Mouse (Mus musculus): ENCODE data around the gene Slc16a13. TPM values are rescaled to one million over a fixed set of nuclear protein-coding genes. Genes with fewer than 3 reads are reported as not detected.

Gene Slc16a13
- polyA plus RNA-seq, 1 experiment from 2014 or later, result 12.7 TPM

- no peak for ATAC-seq
- no peaks in the 10 kb centered on the region for H3K9me3 ChIP-seq (replicated peaks; ENCODE audit: control insufficient read depth, low read length, poor library complexity, severe bottlenecking)
- peaks cover 13% of the 10 kb centered on the region for H3K36me3 ChIP-seq (ENCODE audit: control insufficient read depth, insufficient read depth, low read length)
- WGBS, result 57% methylated on average over 5 of the region's 5 CpGs
- H3K9ac ChIP-seq (ENCODE audit: low read depth, low read length), result no peak overlapping the region
- H3K4me3 ChIP-seq (ENCODE audit: low read depth, low read length), result no peak overlapping the region
- no peak overlapping the region for H3K27ac ChIP-seq (ENCODE audit: low read length)
- no peak overlapping the region for H3K4me2 ChIP-seq (ENCODE audit: low read length)
- H3K27me3 ChIP-seq (ENCODE audit: control insufficient read depth, insufficient read depth, low read depth, low read length), result peaks cover 13% of the 10 kb centered on the region
- peaks cover 28% of the 10 kb centered on the region for H3K4me1 ChIP-seq (ENCODE audit: control insufficient read depth, insufficient read depth, low read length)
These were observed 13.2 kb upstream of the Slc16a13 start for GRCm38 (mm10) chr11:70234037-70234436.

DNA sequence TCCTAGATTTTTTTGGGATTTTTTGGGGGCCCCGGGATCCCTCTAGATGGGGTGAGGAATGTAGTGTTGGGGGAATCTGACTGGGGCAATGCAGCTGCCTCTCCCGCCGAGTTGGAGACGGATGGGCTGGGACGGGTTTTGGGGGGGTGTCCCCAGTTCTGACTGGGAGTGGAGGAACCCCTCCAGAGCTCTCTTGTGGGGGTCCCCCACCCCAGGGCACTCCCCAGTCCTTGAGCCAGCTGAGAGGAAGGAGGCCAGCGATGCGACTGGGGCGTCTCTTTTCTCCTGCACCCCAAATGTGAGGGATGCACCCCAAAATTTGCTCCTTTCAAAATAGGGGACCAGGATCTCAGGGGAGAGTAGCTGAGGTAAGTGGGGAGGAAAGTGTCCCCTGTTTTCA lies 12.2 kb upstream of the Slc16a13 start:
- Histone ChIP-seq H3K9ac (ENCODE audit: low read depth, low read length) (peak overlapping the region; percentile 63), H3K36me3 (ENCODE audit: control insufficient read depth, insufficient read depth, low read length) (peaks cover 13% of the 10 kb centered on the region), H3K27ac (ENCODE audit: low read length) (no peak overlapping the region), H3K27me3 (ENCODE audit: control insufficient read depth, insufficient read depth, low read depth, low read length) (peaks cover 21% of the 10 kb centered on the region), H3K4me2 (ENCODE audit: low read length) (peak overlapping the region; percentile 54), H3K4me3 (ENCODE audit: low read depth, low read length) (peak overlapping the region; percentile 34), H3K9me3 (replicated peaks; ENCODE audit: control insufficient read depth, low read length, poor library complexity, severe bottlenecking) (no peaks in the 10 kb centered on the region), H3K4me1 (ENCODE audit: control insufficient read depth, insufficient read depth, low read length) (peaks cover 21% of the 10 kb centered on the region)
- no peak for ATAC-seq
- WGBS, result 39% methylated on average over 8 of the region's 8 CpGs

GRCm38 (mm10) chr11:70232546-70232945 lies 11.7 kb upstream of the Slc16a13 start:
- ATAC-seq, result no peak
- peaks cover 26% of the 10 kb centered on the region for H3K27me3 ChIP-seq (ENCODE audit: control insufficient read depth, insufficient read depth, low read depth, low read length)
- H3K9ac ChIP-seq (ENCODE audit: low read depth, low read length), result peak overlapping the region; percentile 63
- no peaks in the 10 kb centered on the region for H3K9me3 ChIP-seq (replicated peaks; ENCODE audit: control insufficient read depth, low read length, poor library complexity, severe bottlenecking)
- H3K36me3 ChIP-seq (ENCODE audit: control insufficient read depth, insufficient read depth, low read length), result peaks cover 13% of the 10 kb centered on the region
- H3K4me1 ChIP-seq (ENCODE audit: control insufficient read depth, insufficient read depth, low read length), result peaks cover 21% of the 10 kb centered on the region
- H3K4me2 ChIP-seq (ENCODE audit: low read length), result peak overlapping the region; percentile 54
- no peak overlapping the region for H3K27ac ChIP-seq (ENCODE audit: low read length)
- H3K4me3 ChIP-seq (ENCODE audit: low read depth, low read length), result peak overlapping the region; percentile 34
- WGBS, result 11% methylated on average over 9 of the region's 10 CpGs

DNA sequence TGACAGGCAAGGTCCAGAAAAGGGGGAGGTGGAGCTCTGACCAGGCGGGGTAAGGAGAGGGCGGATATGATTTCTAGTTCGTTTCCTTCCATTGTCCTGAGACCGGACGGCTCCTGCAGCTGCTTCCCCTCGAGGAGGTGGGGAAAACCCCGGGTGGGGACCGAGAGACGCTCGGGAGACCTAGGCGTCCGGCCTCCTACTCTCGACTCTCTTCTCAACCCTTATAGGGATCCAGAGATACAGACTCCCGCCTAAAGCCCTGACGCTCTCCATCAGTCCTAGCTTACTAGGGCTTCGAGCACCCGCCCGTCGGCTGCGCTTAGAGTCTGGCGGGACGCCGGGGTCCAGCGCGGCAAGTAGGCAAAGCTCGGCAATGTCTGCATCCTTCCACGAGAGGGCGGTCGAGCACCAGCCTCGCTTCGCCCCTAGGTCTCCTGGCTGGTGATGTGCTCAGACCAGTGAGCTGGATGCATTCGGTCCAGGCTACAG lies 9.4 kb upstream of the Slc16a13 start:
- peaks cover 35% of the 10 kb centered on the region for H3K27me3 ChIP-seq (ENCODE audit: control insufficient read depth, insufficient read depth, low read depth, low read length)
- no peak overlapping the region for H3K9ac ChIP-seq (ENCODE audit: low read depth, low read length)
- H3K36me3 ChIP-seq (ENCODE audit: control insufficient read depth, insufficient read depth, low read length), result peaks cover 10% of the 10 kb centered on the region
- ATAC-seq, result no peak
- H3K27ac ChIP-seq (ENCODE audit: low read length), result peak overlapping the region; percentile 17; the same call in 1 of the 2 replicates
- peaks cover 18% of the 10 kb centered on the region for H3K4me1 ChIP-seq (ENCODE audit: control insufficient read depth, insufficient read depth, low read length)
- no peaks in the 10 kb centered on the region for H3K9me3 ChIP-seq (replicated peaks; ENCODE audit: control insufficient read depth, low read length, poor library complexity, severe bottlenecking)
- peak overlapping the region; percentile 33; the same call in 1 of the 2 replicates for H3K4me2 ChIP-seq (ENCODE audit: low read length)
- peak overlapping the region; percentile 9; the same call in 1 of the 2 replicates for H3K4me3 ChIP-seq (ENCODE audit: low read depth, low read length)
- 1% methylated on average over 32 of the region's 32 CpGs for WGBS

- Histone ChIP-seq H3K4me2 (ENCODE audit: low read length) (peak within 1 kb of the TSS; percentile 54), H3K4me3 (ENCODE audit: low read depth, low read length) (peak within 1 kb of the TSS; percentile 27), H3K27me3 (ENCODE audit: control insufficient read depth, insufficient read depth, low read depth, low read length) (peaks cover 37% of the 10 kb centered on the region), H3K4me1 (ENCODE audit: control insufficient read depth, insufficient read depth, low read length) (peaks cover 18% of the 10 kb centered on the region), H3K9me3 (replicated peaks; ENCODE audit: control insufficient read depth, low read length, poor library complexity, severe bottlenecking) (no peaks in the 10 kb centered on the region), H3K36me3 (ENCODE audit: control insufficient read depth, insufficient read depth, low read length) (peaks cover 2% of the 10 kb centered on the region), H3K27ac (ENCODE audit: low read length) (peak within 1 kb of the TSS; percentile 17), H3K9ac (ENCODE audit: low read depth, low read length) (peak within 1 kb of the TSS; percentile 27)
- no peak for ATAC-seq
- WGBS, result 3% methylated on average over 39 of the region's 39 CpGs
These were observed 8.6 kb upstream of the Slc16a13 start, which contains the start of gene Bcl6b for GRCm38 (mm10) chr11:70229260-70230010. TSS of gene Bcl6b (minus strand) at chr11:70229798.

- Histone ChIP-seq H3K9me3 (replicated peaks; ENCODE audit: control insufficient read depth, low read length, poor library complexity, severe bottlenecking) (no peaks in the 10 kb centered on the region), H3K4me1 (ENCODE audit: control insufficient read depth, insufficient read depth, low read length) (peaks cover 18% of the 10 kb centered on the region), H3K27me3 (ENCODE audit: control insufficient read depth, insufficient read depth, low read depth, low read length) (peaks cover 37% of the 10 kb centered on the region), H3K4me3 (ENCODE audit: low read depth, low read length) (peak overlapping the region; percentile 27), H3K9ac (ENCODE audit: low read depth, low read length) (peak overlapping the region; percentile 27), H3K4me2 (ENCODE audit: low read length) (peak overlapping the region; percentile 54), H3K27ac (ENCODE audit: low read length) (no peak overlapping the region), H3K36me3 (ENCODE audit: control insufficient read depth, insufficient read depth, low read length) (no peaks in the 10 kb centered on the region)
- WGBS, result under 1% methylated on average over 19 of the region's 19 CpGs
- ATAC-seq, result no peak
These were observed 8.0 kb upstream of the Slc16a13 start for GRCm38 (mm10) chr11:70228828-70229227.

GRCm38 (mm10) chr11:70227661-70228245 lies 6.9 kb upstream of the Slc16a13 start:
- no peak overlapping the region for H3K4me3 ChIP-seq (ENCODE audit: low read depth, low read length)
- ATAC-seq, result no peak
- H3K9ac ChIP-seq (ENCODE audit: low read depth, low read length), result no peak overlapping the region
- peaks cover 16% of the 10 kb centered on the region for H3K4me1 ChIP-seq (ENCODE audit: control insufficient read depth, insufficient read depth, low read length)
- H3K9me3 ChIP-seq (replicated peaks; ENCODE audit: control insufficient read depth, low read length, poor library complexity, severe bottlenecking), result no peaks in the 10 kb centered on the region
- H3K27me3 ChIP-seq (ENCODE audit: control insufficient read depth, insufficient read depth, low read depth, low read length), result peaks cover 37% of the 10 kb centered on the region
- H3K36me3 ChIP-seq (ENCODE audit: control insufficient read depth, insufficient read depth, low read length), result no peaks in the 10 kb centered on the region
- 88% methylated on average over 4 of the region's 4 CpGs for WGBS
- no peak overlapping the region for H3K27ac ChIP-seq (ENCODE audit: low read length)
- no peak overlapping the region for H3K4me2 ChIP-seq (ENCODE audit: low read length)

- H3K4me2 ChIP-seq (ENCODE audit: low read length), result peak overlapping the region; percentile 56
- H3K36me3 ChIP-seq (ENCODE audit: control insufficient read depth, insufficient read depth, low read length), result no peaks in the 10 kb centered on the region
- H3K27me3 ChIP-seq (ENCODE audit: control insufficient read depth, insufficient read depth, low read depth, low read length), result peaks cover 37% of the 10 kb centered on the region
- H3K4me3 ChIP-seq (ENCODE audit: low read depth, low read length), result peak overlapping the region; percentile 36
- 37% methylated on average over 5 of the region's 5 CpGs for WGBS
- no peak overlapping the region for H3K9ac ChIP-seq (ENCODE audit: low read depth, low read length)
- H3K27ac ChIP-seq (ENCODE audit: low read length), result no peak overlapping the region
- no peak for ATAC-seq
- peaks cover 19% of the 10 kb centered on the region for H3K4me1 ChIP-seq (ENCODE audit: control insufficient read depth, insufficient read depth, low read length)
- H3K9me3 ChIP-seq (replicated peaks; ENCODE audit: control insufficient read depth, low read length, poor library complexity, severe bottlenecking), result no peaks in the 10 kb centered on the region
These were observed 6.3 kb upstream of the Slc16a13 start for GRCm38 (mm10) chr11:70227126-70227525.

- 7% methylated on average over 18 of the region's 18 CpGs for WGBS
- peaks cover 37% of the 10 kb centered on the region for H3K27me3 ChIP-seq (ENCODE audit: control insufficient read depth, insufficient read depth, low read depth, low read length)
These were observed 5.7 kb upstream of the Slc16a13 start for GRCm38 (mm10) chr11:70226602-70226890.

More at GRCm38 (mm10) chr11:70226602-70226890, 5.7 kb upstream of the Slc16a13 start:
- Histone ChIP-seq H3K4me1 (ENCODE audit: control insufficient read depth, insufficient read depth, low read length) (peaks cover 25% of the 10 kb centered on the region), H3K4me3 (ENCODE audit: low read depth, low read length) (peak overlapping the region; percentile 36), H3K9me3 (replicated peaks; ENCODE audit: control insufficient read depth, low read length, poor library complexity, severe bottlenecking) (no peaks in the 10 kb centered on the region), H3K9ac (ENCODE audit: low read depth, low read length) (peak overlapping the region; percentile 57), H3K27ac (ENCODE audit: low read length) (no peak overlapping the region), H3K4me2 (ENCODE audit: low read length) (peak overlapping the region; percentile 56), H3K36me3 (ENCODE audit: control insufficient read depth, insufficient read depth, low read length) (no peaks in the 10 kb centered on the region)
- ATAC-seq, result no peak; the same call in 1 of the 2 replicates

Measured in midbrain, embryonic 16.5 days (tissue).